Mouse (Mus musculus): ENCODE data around the gene Tns2. TPM values are rescaled to one million over a fixed set of nuclear protein-coding genes. Genes with fewer than 3 reads are reported as not detected.
A peak's percentile ranks its signal among the peaks of the same experiment; 100 is the strongest.

Gene Tns2
- polyA plus RNA-seq, 1 experiment = 26.7 TPM

DNA sequence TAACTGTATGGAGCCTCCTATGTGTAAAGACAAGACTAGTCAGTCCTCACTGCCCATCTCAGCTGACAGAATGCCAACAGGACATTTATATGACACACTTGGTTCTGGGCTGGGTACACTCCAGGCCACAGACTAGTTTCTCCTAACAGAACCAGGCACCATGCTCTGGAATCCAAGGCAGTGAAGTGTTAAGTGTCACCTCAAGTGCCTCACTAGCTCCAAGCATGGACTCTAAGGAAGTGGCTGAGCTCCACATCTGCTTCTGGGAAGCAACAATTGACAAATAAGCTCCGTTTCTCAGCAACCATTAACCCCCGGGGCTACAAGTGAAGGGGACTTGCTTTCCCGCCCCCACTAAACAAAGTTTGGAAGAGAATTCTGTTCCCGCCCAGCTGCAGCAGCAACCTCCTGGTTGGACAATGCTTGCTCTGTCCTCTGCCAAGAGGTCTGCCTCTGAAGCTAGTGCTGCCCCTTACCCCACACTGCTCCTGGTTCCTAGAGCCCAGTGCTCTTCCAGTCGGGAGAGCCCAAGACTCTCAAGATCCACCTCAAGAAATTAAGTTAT lies 2.1 kb upstream of the Tns2 start:
- H3K4me3 ChIP-seq (replicated peaks; ENCODE audit: control insufficient read depth, low read depth, low read length) = no peak overlapping the region
- no peak overlapping the region for H3K27ac ChIP-seq (ENCODE audit: control insufficient read depth, insufficient read depth, low read depth, low read length, poor library complexity)
- TF ChIP-seq CTCF (IDR thresholded peaks at IDR 0.05; ENCODE audit: control insufficient read depth, insufficient read depth, low read length) (no peak), POLR2A (IDR thresholded peaks at IDR 0.05; ENCODE audit: borderline replicate concordance, control insufficient read depth, low read depth, low read length) (no peak)
- H3K4me1 ChIP-seq (ENCODE audit: control insufficient read depth, insufficient read depth, low read length) = peaks cover 2% of the 10 kb centered on the region; the same call in 1 of the 2 replicates
- WGBS = 72% methylated on average over 5 of the region's 5 CpGs

DNA sequence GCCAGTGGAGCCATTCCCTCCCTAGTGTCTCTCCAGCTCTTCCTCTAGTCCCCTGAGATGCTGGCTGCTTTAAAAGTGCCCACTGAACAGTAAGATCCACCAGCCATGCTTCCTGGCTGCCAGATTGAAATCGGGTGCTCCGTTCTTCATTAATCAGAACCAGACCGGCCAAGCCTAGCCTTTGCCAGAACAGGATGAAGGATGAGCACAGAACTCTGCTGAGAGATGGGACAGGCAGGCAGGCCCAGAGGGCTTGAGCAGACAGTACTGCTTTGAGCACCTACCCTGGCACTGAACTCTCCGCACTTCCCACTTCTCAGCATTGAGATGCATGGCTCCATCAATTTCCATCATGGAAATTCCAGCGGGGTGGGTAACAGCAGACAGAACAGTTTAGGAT lies 953 bp upstream of the Tns2 start:
- no peak overlapping the region for H3K4me3 ChIP-seq (replicated peaks; ENCODE audit: control insufficient read depth, low read depth, low read length)
- no peak for TF ChIP-seq POLR2A (IDR thresholded peaks at IDR 0.05; ENCODE audit: borderline replicate concordance, control insufficient read depth, low read depth, low read length)
- H3K27ac ChIP-seq (ENCODE audit: control insufficient read depth, insufficient read depth, low read depth, low read length, poor library complexity) = no peak overlapping the region
- WGBS = 76% methylated on average over 5 of the region's 5 CpGs
- peaks cover 2% of the 10 kb centered on the region; the same call in 1 of the 2 replicates for H3K4me1 ChIP-seq (ENCODE audit: control insufficient read depth, insufficient read depth, low read length)

- 35% methylated on average over 8 of the region's 8 CpGs for WGBS
- H3K4me1 ChIP-seq (ENCODE audit: control insufficient read depth, insufficient read depth, low read length) = peaks cover 2% of the 10 kb centered on the region; the same call in 1 of the 2 replicates
Observed at GRCm38 (mm10) chr15:102099771-102100160, 447 bp upstream of the Tns2 start.

GRCm38 (mm10) chr15:102100996-102101671 lies 921 bp downstream of the Tns2 start:
- Histone ChIP-seq H3K4me3 (replicated peaks; ENCODE audit: control insufficient read depth, low read depth, low read length) (no peak overlapping the region), H3K27ac (ENCODE audit: control insufficient read depth, insufficient read depth, low read depth, low read length, poor library complexity) (no peak overlapping the region), H3K4me1 (ENCODE audit: control insufficient read depth, insufficient read depth, low read length) (peaks cover 2% of the 10 kb centered on the region; the same call in 1 of the 2 replicates)
- WGBS = 55% methylated on average over 10 of the region's 10 CpGs
- no peak for TF ChIP-seq CTCF (IDR thresholded peaks at IDR 0.05; ENCODE audit: control insufficient read depth, insufficient read depth, low read length)
- TF ChIP-seq POLR2A (IDR thresholded peaks at IDR 0.05; ENCODE audit: borderline replicate concordance, control insufficient read depth, low read depth, low read length) = no peak

More at GRCm38 (mm10) chr15:102099771-102100160, 447 bp upstream of the Tns2 start:
- TF ChIP-seq CTCF (IDR thresholded peaks at IDR 0.05; ENCODE audit: control insufficient read depth, insufficient read depth, low read length) = no peak
- no peak for TF ChIP-seq POLR2A (IDR thresholded peaks at IDR 0.05; ENCODE audit: borderline replicate concordance, control insufficient read depth, low read depth, low read length)
- Histone ChIP-seq H3K4me3 (replicated peaks; ENCODE audit: control insufficient read depth, low read depth, low read length) (peak overlapping the region; percentile 56), H3K27ac (ENCODE audit: control insufficient read depth, insufficient read depth, low read depth, low read length, poor library complexity) (peak overlapping the region; percentile 15; the same call in 1 of the 2 replicates)

GRCm38 (mm10) chr15:102101672-102102541 lies 1.7 kb downstream of the Tns2 start:
- Histone ChIP-seq H3K4me1 (ENCODE audit: control insufficient read depth, insufficient read depth, low read length) (peaks cover 2% of the 10 kb centered on the region; the same call in 1 of the 2 replicates), H3K27ac (ENCODE audit: control insufficient read depth, insufficient read depth, low read depth, low read length, poor library complexity) (no peak overlapping the region; the same call in 1 of the 2 replicates), H3K4me3 (replicated peaks; ENCODE audit: control insufficient read depth, low read depth, low read length) (no peak overlapping the region)
- no peak for TF ChIP-seq CTCF (IDR thresholded peaks at IDR 0.05; ENCODE audit: control insufficient read depth, insufficient read depth, low read length)
- no peak for TF ChIP-seq POLR2A (IDR thresholded peaks at IDR 0.05; ENCODE audit: borderline replicate concordance, control insufficient read depth, low read depth, low read length)
- WGBS = 56% methylated on average over 11 of the region's 11 CpGs

DNA sequence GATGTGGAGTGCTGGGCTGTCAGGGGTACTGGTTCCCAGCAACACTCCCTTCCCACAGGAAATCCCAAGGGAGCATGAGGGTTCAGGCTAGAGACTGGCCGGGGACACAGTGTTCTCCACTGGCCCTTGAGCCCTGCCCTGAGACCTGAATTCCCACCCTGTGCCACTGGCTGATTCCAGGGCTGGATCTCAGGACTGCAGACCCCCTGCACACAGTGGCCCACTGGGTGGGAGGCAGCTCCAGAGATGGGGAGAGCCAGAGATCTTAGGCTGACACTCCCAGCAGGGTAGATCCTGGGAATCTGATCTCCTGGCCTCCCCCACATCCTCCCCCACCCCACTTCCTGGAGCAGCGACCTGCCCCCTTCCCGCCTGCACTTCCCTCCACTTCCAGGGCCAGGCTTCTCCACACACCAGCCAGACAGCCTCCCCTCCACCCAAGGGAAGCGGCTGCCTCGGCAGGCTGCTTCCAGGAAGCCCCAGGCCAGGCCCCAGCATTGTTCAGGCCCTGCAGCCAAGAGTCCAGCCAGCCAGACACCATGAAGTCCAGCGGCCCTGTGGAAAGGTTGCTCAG lies 2.4 kb downstream of the Tns2 start:
- Histone ChIP-seq H3K4me1 (ENCODE audit: control insufficient read depth, insufficient read depth, low read length) (no peaks in the 10 kb centered on the region), H3K4me3 (replicated peaks; ENCODE audit: control insufficient read depth, low read depth, low read length) (no peak overlapping the region), H3K27ac (ENCODE audit: control insufficient read depth, insufficient read depth, low read depth, low read length, poor library complexity) (peak overlapping the region; percentile 20; the same call in 1 of the 2 replicates)
- no peak for TF ChIP-seq CTCF (IDR thresholded peaks at IDR 0.05; ENCODE audit: control insufficient read depth, insufficient read depth, low read length)
- TF ChIP-seq POLR2A (IDR thresholded peaks at IDR 0.05; ENCODE audit: borderline replicate concordance, control insufficient read depth, low read depth, low read length) = no peak
- WGBS = 64% methylated on average over 6 of the region's 6 CpGs

DNA sequence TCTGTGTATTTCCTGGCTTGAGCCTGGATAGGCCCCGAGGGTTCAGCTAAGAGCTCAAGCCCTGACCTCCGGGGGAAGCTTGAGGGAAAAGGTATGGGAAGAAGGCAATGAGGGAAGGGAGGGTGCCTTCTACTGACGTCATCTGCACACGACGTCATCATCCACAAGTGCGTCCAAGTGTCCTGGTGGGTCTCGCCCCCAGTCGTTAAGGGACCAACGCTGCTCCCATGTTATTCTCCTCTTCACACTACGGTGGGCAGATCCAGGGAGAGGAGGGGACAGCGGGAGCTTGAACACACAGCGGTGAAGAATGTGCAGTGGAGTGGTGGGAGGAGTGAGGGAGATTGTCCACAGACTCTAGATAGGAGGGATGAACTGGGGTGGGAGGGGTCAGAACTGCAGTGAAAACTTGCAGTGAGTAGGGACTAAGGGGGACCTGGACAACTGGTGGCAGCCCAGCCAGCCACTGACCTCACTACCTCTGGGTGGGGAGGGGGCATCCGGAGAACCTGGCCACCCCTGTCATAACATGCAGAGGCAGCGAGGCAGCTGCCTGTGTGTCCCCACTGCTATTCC lies 3.2 kb downstream of the Tns2 start:
- 84% methylated on average over 14 of the region's 14 CpGs for WGBS
- no peak overlapping the region; the same call in 1 of the 2 replicates for H3K27ac ChIP-seq (ENCODE audit: control insufficient read depth, insufficient read depth, low read depth, low read length, poor library complexity)
- TF ChIP-seq POLR2A (IDR thresholded peaks at IDR 0.05; ENCODE audit: borderline replicate concordance, control insufficient read depth, low read depth, low read length) = no peak
- TF ChIP-seq CTCF (IDR thresholded peaks at IDR 0.05; ENCODE audit: control insufficient read depth, insufficient read depth, low read length) = no peak
- H3K4me3 ChIP-seq (replicated peaks; ENCODE audit: control insufficient read depth, low read depth, low read length) = no peak overlapping the region
- no peaks in the 10 kb centered on the region for H3K4me1 ChIP-seq (ENCODE audit: control insufficient read depth, insufficient read depth, low read length)

All from bone marrow, adult 2 months (tissue).